Mouse (Mus musculus) embryonic fibroblast, embryonic 13.5 days (primary cell): ENCODE measurements around the gene Tjap1. TPM values are rescaled to one million over a fixed set of nuclear protein-coding genes. Genes with fewer than 3 reads are reported as not detected.

Experiments used
- H3K27ac ChIP-seq: 2 replicates; pipeline ENCODE4 v1.5.1; 2012; ENCODE audit warnings: low read length, control low read depth, inconsistent platforms; ENCODE audit not compliant: insufficient read depth
- H3K4me1 ChIP-seq: 2 replicates; pipeline ENCODE4 v1.6.1; 2011; ENCODE audit warnings: low read length; ENCODE audit not compliant: control insufficient read depth, insufficient read depth
- H3K4me3 ChIP-seq: 2 replicates; pipeline ENCODE4 v1.5.1; 2011; ENCODE audit warnings: mild to moderate bottlenecking, control low read depth, low read length; ENCODE audit not compliant: insufficient read depth
- CTCF ChIP-seq: IDR thresholded peaks from 2 replicates; pipeline ENCODE4 v1.5.1; 2011; ENCODE audit warnings: mild to moderate bottlenecking, control low read depth, low read length, moderate library complexity, borderline replicate concordance; ENCODE audit not compliant: insufficient read depth
- POLR2A ChIP-seq: IDR thresholded peaks from 2 replicates; pipeline ENCODE4 v1.6.1; 2011; ENCODE audit warnings: low read depth, mild to moderate bottlenecking, control low read depth, low read length, moderate library complexity
- polyA plus RNA-seq: library from polyadenylated mRNA; stranded (reverse); fragments of >200 nt; gene quantifications from 2 replicates; pipeline ENCODE4 v1.2.4, GENCODE M21; 2011; ENCODE audit warnings: low read depth; ENCODE audit not compliant: missing spikeins, insufficient read length

The Tjap1 gene
- polyA plus RNA-seq, 1 experiment: 63.2 TPM

DNA sequence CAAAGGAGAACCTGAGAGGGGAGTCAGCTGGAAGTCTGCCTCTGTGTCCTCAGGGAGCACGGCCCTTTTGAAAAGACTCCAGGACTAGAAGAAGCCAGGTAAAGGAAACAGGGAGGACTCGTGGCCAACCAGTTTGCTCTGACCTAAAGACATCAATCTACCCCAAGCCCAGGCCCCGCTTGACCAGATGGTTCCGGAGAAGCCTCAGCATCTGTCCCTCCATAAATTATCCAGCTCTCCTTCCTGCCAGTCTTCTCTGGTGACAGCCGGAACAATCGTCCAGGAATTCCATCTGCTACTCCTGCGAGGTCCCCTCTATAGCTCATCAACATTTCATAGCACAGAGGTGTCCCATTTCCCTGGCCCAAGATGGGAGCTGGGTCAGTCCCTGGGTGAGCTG is 1.8 kb upstream of the Tjap1 start:
- TF ChIP-seq POLR2A (no peak), CTCF (no peak)
- peaks cover 3% of the 10 kb centered on the region for H3K4me1 ChIP-seq
- no peak overlapping the region for H3K27ac ChIP-seq
- no peak overlapping the region for H3K4me3 ChIP-seq

DNA sequence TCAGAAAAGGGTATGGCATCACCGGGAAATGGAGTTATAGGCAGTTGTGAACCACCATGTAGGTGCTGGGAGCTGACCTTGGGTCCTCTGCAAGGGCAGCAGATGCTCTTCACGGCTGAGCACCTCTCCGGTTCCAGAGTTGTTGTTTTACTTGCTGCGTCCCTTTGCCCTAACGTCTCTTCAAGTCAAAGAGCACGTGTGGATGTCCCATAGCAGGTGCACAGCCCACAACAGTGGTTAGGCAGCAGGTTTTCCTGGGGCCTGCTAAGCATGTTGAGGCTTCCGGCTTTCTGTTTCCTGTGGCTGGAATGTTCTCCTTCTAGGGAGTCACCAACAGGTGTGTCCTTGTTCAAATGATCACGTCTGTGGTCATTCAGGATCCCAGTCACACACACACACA is 1.1 kb upstream of the Tjap1 start:
- H3K27ac ChIP-seq: no peak overlapping the region
- TF ChIP-seq CTCF (no peak), POLR2A (no peak)
- peaks cover 3% of the 10 kb centered on the region for H3K4me1 ChIP-seq
- no peak overlapping the region for H3K4me3 ChIP-seq

DNA sequence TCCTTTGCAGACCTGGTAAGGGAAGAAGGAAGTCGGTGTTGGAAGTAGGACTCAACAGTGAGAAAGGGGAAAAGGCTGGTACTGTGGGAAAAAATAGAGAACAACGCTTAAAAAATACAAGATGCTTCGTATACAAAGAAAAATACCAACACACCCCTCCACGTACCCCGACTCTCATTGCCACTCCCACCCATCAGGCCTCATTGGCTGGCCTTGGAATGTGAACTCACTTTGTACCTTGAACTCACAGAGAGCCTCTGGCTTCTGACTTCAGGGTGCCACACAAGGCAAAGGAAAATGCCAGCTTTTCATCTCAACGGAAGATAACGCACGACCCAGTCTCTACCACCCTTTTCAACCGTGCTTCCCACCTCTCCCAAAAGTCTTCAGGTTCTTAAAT is 314 bp upstream of the Tjap1 start:
- H3K4me3 ChIP-seq: no peak overlapping the region
- no peak overlapping the region for H3K27ac ChIP-seq
- TF ChIP-seq CTCF: no peak
- no peak; the same call in 1 of the 2 replicates for TF ChIP-seq POLR2A
- H3K4me1 ChIP-seq: peaks cover 9% of the 10 kb centered on the region

DNA sequence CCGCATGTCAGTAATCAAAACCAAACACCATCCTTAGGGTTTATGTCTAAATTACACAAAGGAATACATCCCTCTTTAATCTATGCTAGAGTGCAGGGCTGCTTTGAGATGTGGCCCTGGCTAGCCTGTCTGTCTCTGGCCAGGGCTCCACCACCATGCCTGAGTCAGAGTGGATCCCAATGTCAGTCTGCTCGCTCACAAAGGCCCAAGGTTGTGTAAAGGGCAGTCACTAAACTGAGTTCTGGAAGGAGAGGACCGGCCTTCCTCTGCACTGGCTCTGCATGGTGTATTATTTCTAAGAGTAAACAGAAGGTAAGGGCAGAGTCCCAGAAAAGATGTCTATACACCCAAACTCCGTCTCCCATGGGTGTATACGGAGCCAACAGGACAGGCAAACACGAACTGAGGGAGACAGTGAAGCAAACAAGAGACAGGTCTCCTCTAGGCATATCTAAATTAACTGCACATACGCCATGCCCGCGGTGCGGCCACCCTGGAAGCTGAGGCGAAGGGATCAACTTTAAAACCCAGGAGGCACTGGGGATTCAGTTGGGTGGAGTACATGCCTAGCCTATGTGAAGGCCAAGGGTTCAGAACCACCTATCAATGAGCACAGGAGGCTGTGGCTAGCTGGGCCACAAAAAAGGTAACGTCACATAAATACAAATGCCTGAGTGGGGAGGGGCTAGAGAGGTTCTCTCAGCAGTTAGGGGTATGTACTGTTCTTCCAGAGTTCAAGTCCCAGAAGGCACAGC is 4.6 kb downstream of the Tjap1 start:
- TF ChIP-seq CTCF: no peak
- TF ChIP-seq POLR2A: no peak
- Histone ChIP-seq H3K4me3 (no peak overlapping the region), H3K27ac (peak overlapping the region; percentile 89), H3K4me1 (peaks cover 31% of the 10 kb centered on the region)

DNA sequence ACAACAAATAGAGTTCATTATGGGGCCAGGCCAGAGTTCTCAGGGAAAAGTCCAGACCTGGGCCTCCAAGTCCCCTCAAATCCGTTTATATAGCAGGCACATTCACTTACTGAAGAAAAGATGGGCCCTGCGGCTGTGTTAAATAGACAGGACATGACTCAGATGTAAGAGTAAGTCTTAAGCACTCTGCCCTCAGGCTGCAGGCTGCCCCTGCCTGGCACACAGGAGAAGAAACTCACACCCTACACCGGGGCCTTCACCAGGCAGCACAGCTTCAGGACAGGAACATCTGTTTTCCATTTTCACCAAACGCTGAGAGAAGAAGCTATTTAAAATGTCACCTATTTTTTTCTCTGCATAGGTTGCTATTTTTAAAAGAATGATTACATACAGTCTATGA is 5.2 kb downstream of the Tjap1 start:
- H3K4me1 ChIP-seq: peaks cover 36% of the 10 kb centered on the region
- no peak overlapping the region for H3K4me3 ChIP-seq
- no peak; the same call in 1 of the 2 replicates for TF ChIP-seq POLR2A
- no peak for TF ChIP-seq CTCF
- H3K27ac ChIP-seq: peak overlapping the region; percentile 98

DNA sequence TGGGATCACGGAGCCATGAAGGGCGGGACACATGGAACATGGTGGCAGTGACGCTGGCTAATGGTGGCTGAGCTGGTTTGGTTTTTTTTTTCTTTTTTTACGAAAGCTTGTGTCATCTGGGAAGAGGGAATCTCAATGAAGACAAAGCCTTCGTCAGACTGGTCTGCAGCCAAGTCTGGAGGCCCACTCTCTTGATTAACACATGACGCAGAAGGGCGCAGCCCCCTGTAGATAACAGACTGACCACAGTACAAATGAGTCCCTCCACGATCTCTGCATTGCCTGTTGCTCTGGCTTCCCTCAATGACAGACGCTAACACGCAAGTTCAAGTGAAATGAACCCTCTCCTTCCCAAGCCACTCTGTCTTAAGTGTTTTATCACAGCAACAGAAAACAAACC is 7.3 kb downstream of the Tjap1 start:
- Histone ChIP-seq H3K27ac (peak overlapping the region; percentile 98), H3K4me3 (no peak overlapping the region), H3K4me1 (peaks cover 47% of the 10 kb centered on the region)
- no peak for TF ChIP-seq CTCF
- no peak for TF ChIP-seq POLR2A

DNA sequence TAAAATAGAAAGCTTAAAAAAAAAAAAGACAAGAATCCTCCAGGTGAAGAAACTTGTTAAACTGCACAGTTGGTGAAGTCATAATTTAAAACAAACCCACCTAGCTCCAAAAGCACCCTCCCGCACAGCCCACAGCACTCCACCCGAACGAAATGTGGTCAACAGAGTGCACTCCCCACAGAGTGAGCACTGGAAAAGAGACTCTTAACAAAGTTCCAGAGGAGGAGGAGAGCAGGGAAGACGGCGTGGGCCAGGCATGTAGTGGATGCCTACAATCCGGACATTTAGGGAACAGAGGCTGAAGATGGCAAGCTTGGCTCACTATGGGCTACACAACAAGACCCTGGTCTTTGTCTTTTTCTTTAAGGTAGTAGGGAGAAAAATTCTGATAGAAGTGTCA is 7.8 kb downstream of the Tjap1 start:
- peak overlapping the region; percentile 98 for H3K27ac ChIP-seq
- H3K4me3 ChIP-seq: no peak overlapping the region
- H3K4me1 ChIP-seq: peaks cover 52% of the 10 kb centered on the region
- TF ChIP-seq CTCF (no peak), POLR2A (no peak)

DNA sequence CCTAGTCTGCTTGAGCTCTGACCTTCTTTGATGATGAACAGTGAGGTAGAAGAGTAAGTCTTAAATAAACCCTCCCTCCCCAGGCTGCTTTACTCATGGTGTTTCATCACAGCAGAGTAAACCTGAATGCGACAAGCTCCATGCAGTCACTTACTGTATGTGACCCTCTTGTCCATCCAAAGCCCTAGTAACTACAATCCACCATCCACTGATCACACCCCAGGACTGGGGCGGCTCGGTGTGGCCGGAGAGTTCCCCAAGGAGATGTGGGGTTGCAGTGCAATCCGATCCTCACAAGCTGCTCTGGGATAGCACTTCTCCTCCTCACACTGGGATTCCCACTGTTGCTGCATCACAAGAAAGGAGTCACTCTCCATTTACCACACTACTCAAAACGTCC is 8.4 kb downstream of the Tjap1 start:
- Histone ChIP-seq H3K4me1 (peaks cover 57% of the 10 kb centered on the region), H3K27ac (peak overlapping the region; percentile 98), H3K4me3 (no peak overlapping the region)
- TF ChIP-seq POLR2A (no peak), CTCF (no peak)

DNA sequence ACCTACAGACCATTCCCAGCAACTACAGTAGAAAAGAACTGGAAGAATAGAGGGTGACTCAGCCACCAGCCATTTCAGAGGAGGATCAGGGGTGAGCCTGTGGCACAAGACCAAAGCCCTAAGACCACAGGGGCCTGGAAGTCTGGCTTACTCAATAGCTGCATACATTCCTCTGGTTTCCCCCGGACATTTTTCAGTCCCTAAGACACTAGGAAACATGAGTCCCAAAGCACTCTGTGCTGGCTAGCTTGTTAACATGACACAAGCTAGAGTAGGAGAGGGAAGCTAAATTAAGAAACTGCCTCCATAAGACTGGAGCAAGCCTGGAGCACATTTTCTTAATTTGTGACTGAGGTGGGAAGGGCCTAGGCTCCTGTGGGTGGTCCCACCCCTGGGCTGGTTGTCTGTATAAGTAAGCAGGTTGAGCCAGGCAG is 9.0 kb downstream of the Tjap1 start:
- H3K4me3 ChIP-seq: no peak overlapping the region
- TF ChIP-seq CTCF (no peak), POLR2A (no peak)
- H3K4me1 ChIP-seq: peaks cover 60% of the 10 kb centered on the region
- H3K27ac ChIP-seq: peak overlapping the region; percentile 98

DNA sequence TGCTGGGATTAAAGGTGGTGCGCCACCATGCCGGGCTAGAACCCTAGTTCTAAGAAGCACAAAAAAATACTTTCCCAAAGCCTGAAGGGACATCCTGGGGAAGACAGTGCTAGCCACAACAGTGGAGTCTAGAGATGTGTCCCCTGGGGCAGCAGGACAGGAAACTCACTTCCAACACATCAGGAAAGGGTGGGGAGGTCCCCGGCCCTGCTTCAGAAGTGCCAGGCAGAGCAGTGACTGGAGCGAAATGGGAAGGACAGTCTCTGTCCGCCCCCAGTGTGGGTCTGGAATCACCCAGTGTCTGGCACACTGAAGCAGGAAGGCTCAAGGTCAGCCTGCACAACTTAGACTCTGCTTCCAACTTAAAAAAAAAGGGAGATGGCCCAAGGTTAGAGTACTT is 10.2 kb downstream of the Tjap1 start:
- Histone ChIP-seq H3K4me3 (no peak overlapping the region), H3K4me1 (peaks cover 55% of the 10 kb centered on the region), H3K27ac (peak overlapping the region; percentile 93)
- TF ChIP-seq POLR2A (no peak), CTCF (no peak)

DNA sequence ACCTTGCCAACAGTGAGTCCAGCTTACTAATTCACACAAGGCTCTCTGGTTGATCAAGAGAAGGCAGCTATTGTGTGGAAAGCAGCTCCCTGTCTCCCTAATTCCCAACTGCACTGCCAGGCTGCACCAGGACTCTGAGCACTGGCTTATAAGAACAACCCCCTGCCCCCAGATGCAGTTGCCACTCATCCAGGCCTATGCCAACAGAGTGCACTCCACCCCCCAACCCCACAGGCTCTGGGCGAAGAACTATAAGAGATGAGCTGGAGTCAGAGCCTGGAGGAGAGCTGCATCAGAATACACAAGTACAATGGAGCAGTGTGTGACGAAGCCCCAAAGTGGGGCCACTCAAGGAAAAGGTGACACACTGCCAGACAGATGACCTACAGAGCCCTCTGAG is 10.8 kb downstream of the Tjap1 start:
- H3K27ac ChIP-seq: no peak overlapping the region; the same call in 1 of the 2 replicates
- peaks cover 56% of the 10 kb centered on the region for H3K4me1 ChIP-seq
- no peak overlapping the region for H3K4me3 ChIP-seq
- no peak for TF ChIP-seq CTCF
- no peak for TF ChIP-seq POLR2A
